Mouse (Mus musculus) liver, embryonic 16.5 days (tissue): ENCODE measurements around the gene Apobec4. TPM values are rescaled to one million over a fixed set of nuclear protein-coding genes. Genes with fewer than 3 reads are reported as not detected.

Source experiments
- polyA plus RNA-seq: library from polyadenylated mRNA; unstranded; fragments of >200 nt; fragmentation: Nextera tagmentation; extraction: Ambion mirVana; gene quantifications from 2 replicates; pipeline ENCODE4 v1.2.1, GENCODE M21; 2015

Gene Apobec4
- polyA plus RNA-seq, 1 experiment from 2014 or later = not detected

Other genes starting within 250 kb of the Apobec4 start
- 12.9 and 14.2 TPM in 2 replicates for gene Rgl1, start 15.8 kb downstream of the Apobec4 start, polyA plus RNA-seq
- 131 and 133 TPM in 2 replicates for gene Arpc5, start 16.0 kb downstream of the Apobec4 start, polyA plus RNA-seq
- 11.9 and 13.1 TPM in 2 replicates for gene Ncf2, start 49.6 kb downstream of the Apobec4 start, polyA plus RNA-seq
- gene Smg7, start 152.1 kb downstream of the Apobec4 start, polyA plus RNA-seq = 8.4 and 8.7 TPM in 2 replicates
- gene Nmnat2, start 204.4 kb downstream of the Apobec4 start, polyA plus RNA-seq = 0.09 TPM in 1 of 2 replicates, not detected in the other